ENCODE assay signal across 15 mouse cellular contexts in genomic region chr15:12916314-12916815, GRCm38 (mm10).
"Had no signal": no experiment of that assay in that cellular context is flagged by ENCODE, and none has a peak within 500 bp of the region (broad histone marks: within the 10 kb centered on the region; RNA-seq: fewer than 3 reads in every experiment).

No protein-coding gene starts in this region.

- DNase-seq: kidney, postnatal 10 days; kidney, postnatal 4 days; lung, embryonic 14.5 days; lung, postnatal 10 days; lung, postnatal 4 days; midbrain, embryonic 14.5 days; right cerebral cortex, postnatal 14 days; thymus, postnatal 4 days had no signal

- H3K9me3 ChIP-seq: limb, embryonic 15.5 days; liver, embryonic 12.5 days; midbrain, embryonic 10.5 days; neural tube, embryonic 13.5 days; stomach, embryonic 15.5 days had no signal

- H3K4me2 ChIP-seq: limb, embryonic 15.5 days; liver, embryonic 12.5 days; lung, embryonic 14.5 days; neural tube, embryonic 13.5 days; stomach, embryonic 15.5 days had no signal

- ATAC-seq: liver, embryonic 12.5 days had no signal

- H3K4me1 ChIP-seq: limb, embryonic 15.5 days; liver, embryonic 12.5 days; midbrain, embryonic 10.5 days; neural tube, embryonic 13.5 days; stomach, embryonic 15.5 days had no signal

- H3K27ac ChIP-seq: left cerebral cortex, adult 2 months; limb, embryonic 15.5 days; liver, embryonic 12.5 days; midbrain, embryonic 10.5 days; neural tube, embryonic 13.5 days; stomach, embryonic 15.5 days had no signal

- H3K27me3 ChIP-seq: limb, embryonic 15.5 days; liver, embryonic 12.5 days; neural tube, embryonic 13.5 days; stomach, embryonic 15.5 days had no signal

- H3K4me3 ChIP-seq: left cerebral cortex, adult 2 months; limb, embryonic 15.5 days; liver, embryonic 12.5 days; midbrain, embryonic 10.5 days; myocyte; neural tube, embryonic 13.5 days; stomach, embryonic 15.5 days had no signal

- H3K9ac ChIP-seq: limb, embryonic 15.5 days; liver, embryonic 12.5 days; lung, embryonic 14.5 days; neural tube, embryonic 13.5 days; stomach, embryonic 15.5 days had no signal
